ENCODE assay signal across 9 mouse cellular contexts in the genomic region with DNA sequence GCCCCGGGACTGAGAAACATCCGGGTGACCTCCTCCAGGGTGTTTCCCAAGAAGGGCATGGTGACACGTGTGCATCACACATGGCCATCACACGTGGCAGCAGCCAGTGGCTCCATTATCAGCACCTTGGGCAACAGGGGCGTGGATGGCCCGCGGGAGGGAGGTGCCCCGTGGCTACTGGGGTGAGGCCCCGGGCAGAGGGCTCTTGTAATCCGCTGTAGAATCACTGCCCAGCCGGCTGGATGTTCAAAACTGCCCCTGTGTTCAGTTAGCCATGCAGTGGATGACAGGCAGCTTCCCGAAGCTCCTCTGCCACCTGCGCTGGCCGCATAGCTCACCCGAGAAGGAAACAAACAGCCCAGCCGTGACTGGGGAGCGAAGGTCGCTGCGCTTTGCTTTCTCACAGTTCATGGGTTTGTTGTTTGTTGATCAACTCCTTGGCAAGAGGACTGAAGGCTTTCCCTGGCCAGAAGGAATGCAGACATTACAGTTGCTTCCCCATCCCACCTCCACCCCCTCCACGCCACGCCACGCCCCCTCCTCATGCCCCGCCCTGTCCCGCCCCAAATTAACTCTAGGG. TPM values are rescaled to one million over a fixed set of nuclear protein-coding genes. Genes with fewer than 3 reads are reported as not detected.
DNase-seq lines count a peak whose midpoint lies in the region; ATAC-seq lines count a peak whose summit lies in the region.
"Had no signal": no experiment of that assay in that cellular context is flagged by ENCODE, and none has a peak within 500 bp of the region (broad histone marks: within the 10 kb centered on the region; RNA-seq: fewer than 3 reads in every experiment).

No protein-coding gene starts in this region.

- DNase-seq in adrenal gland, adult (ENCODE audit: inconsistent age in 2 of 2, low spot score in 1 of 2) = peak; percentile 26 to 77
- no peak for DNase-seq in adrenal gland, adult 18-20 months (ENCODE audit: low spot score in 2 of 2)
- peak; percentile 18 for DNase-seq in liver, embryonic 13.5 days
- peak; percentile 43 for DNase-seq in skeletal muscle tissue, adult 2 months (ENCODE audit: low read depth, low spot score)
- DNase-seq in ovary, postnatal 14 days (ENCODE audit: low spot score) = no peak

- H3K27me3 ChIP-seq in hindbrain, embryonic 16.5 days (replicated peaks; ENCODE audit: control insufficient read depth, insufficient read depth, low read length) = no peaks in the 10 kb centered on the region
- H3K27me3 ChIP-seq in liver, embryonic 13.5 days = peaks cover 2% of the 10 kb centered on the region; the same call in 1 of the 2 replicates

- H3K4me1 ChIP-seq in brown adipose tissue, adult 24 weeks (ENCODE audit: control insufficient read depth, insufficient read depth, insufficient read length, low read length) = no peaks in the 10 kb centered on the region
- H3K4me1 ChIP-seq in hindbrain, embryonic 16.5 days (ENCODE audit: control insufficient read depth, insufficient read depth, low read depth, low read length) = no peaks in the 10 kb centered on the region
- peaks cover 24% of the 10 kb centered on the region for H3K4me1 ChIP-seq in liver, embryonic 13.5 days (replicated peaks)

- H3K27ac ChIP-seq in brown adipose tissue, adult 24 weeks (replicated peaks; ENCODE audit: low read depth, low read length) = no peak overlapping the region
- H3K27ac ChIP-seq in hindbrain, embryonic 16.5 days (ENCODE audit: low read depth, low read length) = no peak overlapping the region
- H3K27ac ChIP-seq in liver, embryonic 13.5 days = no peak overlapping the region

- peak overlapping the region; percentile 21; the same call in 1 of the 2 replicates for H3K4me3 ChIP-seq in brown adipose tissue, adult 24 weeks (ENCODE audit: insufficient read depth, low read depth, low read length)
- H3K4me3 ChIP-seq in hindbrain, embryonic 16.5 days (ENCODE audit: low read length) = peak overlapping the region; percentile 8; the same call in 1 of the 2 replicates
- peak overlapping the region; percentile 38 for H3K4me3 ChIP-seq in liver, embryonic 13.5 days (replicated peaks)

- H3K9ac ChIP-seq in hindbrain, embryonic 16.5 days (ENCODE audit: low read depth, low read length) = no peak overlapping the region
- no peak overlapping the region for H3K9ac ChIP-seq in liver, embryonic 13.5 days

- H3K36me3 ChIP-seq in hindbrain, embryonic 16.5 days (ENCODE audit: control insufficient read depth, insufficient read depth, low read length) = no peaks in the 10 kb centered on the region
- no peaks in the 10 kb centered on the region for H3K36me3 ChIP-seq in liver, embryonic 13.5 days

- no peak for ATAC-seq in hindbrain, embryonic 16.5 days
- ATAC-seq in liver, embryonic 13.5 days (ENCODE audit: low read depth) = 0 out of 2 replicates have a peak, but pooled peaks have one; percentile 35
- ATAC-seq in CD4-positive, CD25-positive, alpha-beta regulatory T cell, adult 4 months = no peak

- H3K9me3 ChIP-seq in hindbrain, embryonic 16.5 days (ENCODE audit: control insufficient read depth, low read length) = no peaks in the 10 kb centered on the region
- H3K9me3 ChIP-seq in liver, embryonic 13.5 days (replicated peaks) = no peaks in the 10 kb centered on the region

- 24% methylated on average over 24 of the region's 24 CpGs for whole genome bisulfite sequencing in hindbrain, embryonic 16.5 days
- WGBS in liver, embryonic 13.5 days (ENCODE audit: insufficient replicate concordance) = 14% methylated on average over 24 of the region's 24 CpGs

- H3K4me2 ChIP-seq in hindbrain, embryonic 16.5 days (ENCODE audit: low read length) = peak overlapping the region; percentile 20
- H3K4me2 ChIP-seq in liver, embryonic 13.5 days = peak overlapping the region; percentile 56

RNA-seq across cellular contexts. Expression of a gene that starts 13.7 kb away (rescaled TPM):
- total RNA-seq in adrenal gland, adult 18-20 months (2021) = 10 to 100 TPM in 1 of 2 experiments, 1 to 10 TPM in 1; 5.9 to 30.2 TPM
- polyA plus RNA-seq in brown adipose tissue, adult 24 weeks (2012; ENCODE audit: insufficient read depth, insufficient read length, missing spikeins) = 46.1 and 72.4 TPM in 2 replicates
- polyA plus RNA-seq in hindbrain, embryonic 16.5 days (2015; fragmentation: Nextera tagmentation; extraction: Ambion mirVana) = 2.8 and 3.0 TPM in 2 replicates
- polyA plus RNA-seq in liver, embryonic 13.5 days (2015; fragmentation: Nextera tagmentation; extraction: Ambion mirVana) = 0.22 and 0.23 TPM in 2 replicates
- polyA plus RNA-seq in CD4-positive, CD25-positive, alpha-beta regulatory T cell, adult 4 months (2017; shearing (Covaris generic)) = not detected
- total RNA-seq: hematopoietic stem cell, adult 5-6 weeks had no signal

RNA-seq across cellular contexts. Expression of a gene that starts 16.0 kb away (rescaled TPM):
- total RNA-seq in adrenal gland, adult 18-20 months (2021) = not detected
- polyA plus RNA-seq in brown adipose tissue, adult 24 weeks (2012; ENCODE audit: insufficient read depth, insufficient read length, missing spikeins) = not detected in 2 replicates
- not detected in 2 replicates for polyA plus RNA-seq in hindbrain, embryonic 16.5 days (2015; fragmentation: Nextera tagmentation; extraction: Ambion mirVana)
- polyA plus RNA-seq in liver, embryonic 13.5 days (2015; fragmentation: Nextera tagmentation; extraction: Ambion mirVana) = 0.21 TPM in 1 of 2 replicates, not detected in the other
- polyA plus RNA-seq in CD4-positive, CD25-positive, alpha-beta regulatory T cell, adult 4 months (2017; shearing (Covaris generic)) = not detected
- total RNA-seq: hematopoietic stem cell, adult 5-6 weeks had no signal

RNA-seq across cellular contexts. Expression of a gene that starts 45.6 kb away (rescaled TPM):
- 1 to 10 TPM; 1.1 to 1.6 TPM for total RNA-seq in adrenal gland, adult 18-20 months (2021)
- polyA plus RNA-seq in brown adipose tissue, adult 24 weeks (2012; ENCODE audit: insufficient read depth, insufficient read length, missing spikeins) = 2.0 and 2.4 TPM in 2 replicates
- 0.50 and 0.54 TPM in 2 replicates for polyA plus RNA-seq in hindbrain, embryonic 16.5 days (2015; fragmentation: Nextera tagmentation; extraction: Ambion mirVana)
- polyA plus RNA-seq in liver, embryonic 13.5 days (2015; fragmentation: Nextera tagmentation; extraction: Ambion mirVana) = 0.10 and 0.12 TPM in 2 replicates
- polyA plus RNA-seq in CD4-positive, CD25-positive, alpha-beta regulatory T cell, adult 4 months (2017; shearing (Covaris generic)) = under 1 TPM; 0.15 to 0.30 TPM

Comparison
In these comparisons a context has a peak if more than half of its experiments do, and no peak if none do; other contexts are left out.
1. DNase-seq: peak in adrenal gland, adult (2 of 2), liver, embryonic 13.5 days (single experiment) and skeletal muscle tissue, adult 2 months (single experiment); none in adrenal gland, adult 18-20 months (0 of 2) and ovary, postnatal 14 days (single experiment).
2. RNA of a gene that starts 13.7 kb away (polyA plus RNA-seq): 46.1 to 72.4 TPM in brown adipose tissue, adult 24 weeks; 2.8 to 3.0 TPM in hindbrain, embryonic 16.5 days, 0.22 to 0.23 TPM in liver, embryonic 13.5 days and not detected in CD4-positive, CD25-positive, alpha-beta regulatory T cell, adult 4 months; every median in the first group is over 10 times any median in the second.
3. Peak in every context shown above with its lines, with median percentiles within 50 percentile points of each other: H3K4me3 ChIP-seq.